Mouse (Mus musculus): ENCODE measurements at regions not wholly inside any gene's neighbourhood (a gene's known extent, or its start where the extent isn't known, plus 50 kb on each side); places are given as distances from the start of the nearest gene placed in this dataset.

- no peak for DNase-seq
Measured at GRCm38 (mm10) chr13:43919781-43920420, 135.3 kb downstream of the Cd83 start.

- no peak for DNase-seq
Measured at GRCm38 (mm10) chr13:43930081-43930981, 145.8 kb downstream of the Cd83 start.

- DNase-seq: no peak
Measured at GRCm38 (mm10) chr13:43932946-43933345, 148.4 kb downstream of the Cd83 start.

GRCm38 (mm10) chr13:43935284-43935683 is 150.7 kb downstream of the Cd83 start:
- DNase-seq: peak; percentile 63

- no peak for DNase-seq
Measured at GRCm38 (mm10) chr13:43936504-43936903, 151.9 kb downstream of the Cd83 start.

GRCm38 (mm10) chr13:43938611-43939010 is 154.0 kb downstream of the Cd83 start:
- DNase-seq: no peak

- DNase-seq: no peak
Measured at GRCm38 (mm10) chr13:43939375-43939774, 154.8 kb downstream of the Cd83 start.

- DNase-seq: no peak
Measured at GRCm38 (mm10) chr13:43941731-43942130, 157.2 kb downstream of the Cd83 start.

GRCm38 (mm10) chr13:43948606-43949005 is 164.0 kb downstream of the Cd83 start:
- no peak for DNase-seq

- DNase-seq: no peak
Measured at GRCm38 (mm10) chr13:43949740-43950643, 165.4 kb downstream of the Cd83 start.

GRCm38 (mm10) chr13:43952491-43952890 is 167.9 kb downstream of the Cd83 start:
- DNase-seq: no peak

GRCm38 (mm10) chr13:43952972-43953592 is 168.5 kb downstream of the Cd83 start:
- DNase-seq: no peak

- no peak for DNase-seq
Measured at GRCm38 (mm10) chr13:43954714-43955393, 170.3 kb downstream of the Cd83 start.

- DNase-seq: no peak
Measured at GRCm38 (mm10) chr13:43957046-43957445, 172.5 kb downstream of the Cd83 start.

- no peak for DNase-seq
Measured at GRCm38 (mm10) chr13:43959121-43959572, 174.6 kb downstream of the Cd83 start.

- no peak for DNase-seq
Measured at GRCm38 (mm10) chr13:43961047-43961690, 176.6 kb downstream of the Cd83 start.

GRCm38 (mm10) chr13:43961987-43962386 is 177.4 kb downstream of the Cd83 start:
- no peak for DNase-seq

GRCm38 (mm10) chr13:43963321-43963720 is 178.7 kb downstream of the Cd83 start:
- DNase-seq: no peak

- DNase-seq: no peak
Measured at GRCm38 (mm10) chr13:43965256-43965905, 180.8 kb downstream of the Cd83 start.

- DNase-seq: no peak
Measured at GRCm38 (mm10) chr13:43967516-43967915, 182.9 kb downstream of the Cd83 start.

Measured in adrenal gland, postnatal 10 days (tissue).